Mouse (Mus musculus) embryo, embryonic 10.5 days (tissue): ENCODE data around the gene Olfr1395.
A peak's percentile ranks its signal among the peaks of the same experiment; 100 is the strongest.

ENCODE experiments used
- DNase-seq: peaks from one replicate; pipeline ENCODE4 v3.0.0-alpha.2; 2015; ENCODE audit warnings: low spot score

Olfr1395 gene

DNA sequence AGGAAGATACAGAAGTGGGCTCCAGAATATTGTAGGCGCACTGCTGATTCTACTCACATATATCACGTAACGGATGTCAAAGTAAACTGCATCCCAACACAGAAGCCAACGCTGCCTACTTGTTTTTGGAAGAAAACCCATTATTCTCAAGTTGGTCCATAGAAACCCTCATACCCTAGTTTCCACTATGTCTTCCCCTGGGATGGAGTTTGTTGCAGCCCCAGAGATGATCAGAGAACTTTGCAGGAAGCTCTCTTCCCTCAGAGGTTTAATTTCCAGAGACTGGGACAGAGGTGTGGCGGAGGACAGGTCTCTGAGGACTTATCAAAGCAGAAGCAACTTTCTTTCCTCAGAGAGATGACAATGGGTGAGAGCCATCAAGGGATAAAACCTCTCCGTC, at the start of gene Olfr1395:
Gene Olfr1395 (plus strand): TSS at position 301 of the 400 bp plus-strand sequence.
- DNase-seq, result no peak

GRCm38 (mm10) chr11:49092786-49093185, 49.3 kb upstream of the Olfr1395 start:
- DNase-seq, result no peak

GRCm38 (mm10) chr11:49093861-49094660, 48.0 kb upstream of the Olfr1395 start:
- DNase-seq, result no peak

DNA sequence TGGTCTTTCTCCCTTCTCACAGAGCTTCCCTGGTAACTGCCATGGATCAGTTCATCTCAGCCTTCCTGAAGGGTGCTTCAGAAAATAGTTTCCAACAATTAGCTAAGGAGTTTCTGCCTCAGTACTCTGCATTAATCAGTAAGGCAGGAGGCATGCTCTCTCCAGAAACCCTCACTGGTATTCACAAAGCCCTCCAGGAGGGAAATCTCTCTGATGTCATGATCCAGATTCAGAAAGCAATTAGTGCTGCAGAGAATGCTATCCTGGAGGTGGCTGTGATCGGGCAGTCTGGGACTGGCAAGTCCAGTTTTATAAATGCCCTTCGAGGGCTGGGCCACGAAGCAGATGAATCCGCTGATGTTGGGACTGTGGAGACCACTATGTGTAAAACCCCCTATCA, 46.7 kb upstream of the Olfr1395 start:
- DNase-seq, result no peak

GRCm38 (mm10) chr11:49100409-49100808, 41.7 kb upstream of the Olfr1395 start:
- no peak for DNase-seq

GRCm38 (mm10) chr11:49101500-49101899, 40.6 kb upstream of the Olfr1395 start:
- no peak for DNase-seq

GRCm38 (mm10) chr11:49103047-49103693, 38.9 kb upstream of the Olfr1395 start:
- DNase-seq, result peak; percentile 91

DNA sequence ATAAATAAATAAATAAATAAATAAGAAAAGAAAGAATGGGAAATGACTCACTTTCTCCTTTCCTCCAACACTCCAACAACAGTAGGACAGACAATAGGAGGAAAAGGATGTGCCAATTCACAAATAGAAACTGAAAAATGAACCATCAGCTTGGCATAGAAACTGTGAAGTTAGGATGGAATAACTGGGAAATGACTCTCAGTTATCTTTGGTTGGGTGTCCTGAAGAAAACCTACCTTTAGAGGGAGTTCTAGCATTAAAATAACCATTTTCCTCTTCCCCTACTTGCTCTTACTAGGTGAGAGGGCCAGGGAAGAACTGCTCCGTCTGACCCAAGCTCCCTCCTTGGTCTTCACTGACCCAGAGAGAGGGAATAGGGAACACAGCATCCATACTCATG, 36.3 kb upstream of the Olfr1395 start:
- no peak for DNase-seq

DNA sequence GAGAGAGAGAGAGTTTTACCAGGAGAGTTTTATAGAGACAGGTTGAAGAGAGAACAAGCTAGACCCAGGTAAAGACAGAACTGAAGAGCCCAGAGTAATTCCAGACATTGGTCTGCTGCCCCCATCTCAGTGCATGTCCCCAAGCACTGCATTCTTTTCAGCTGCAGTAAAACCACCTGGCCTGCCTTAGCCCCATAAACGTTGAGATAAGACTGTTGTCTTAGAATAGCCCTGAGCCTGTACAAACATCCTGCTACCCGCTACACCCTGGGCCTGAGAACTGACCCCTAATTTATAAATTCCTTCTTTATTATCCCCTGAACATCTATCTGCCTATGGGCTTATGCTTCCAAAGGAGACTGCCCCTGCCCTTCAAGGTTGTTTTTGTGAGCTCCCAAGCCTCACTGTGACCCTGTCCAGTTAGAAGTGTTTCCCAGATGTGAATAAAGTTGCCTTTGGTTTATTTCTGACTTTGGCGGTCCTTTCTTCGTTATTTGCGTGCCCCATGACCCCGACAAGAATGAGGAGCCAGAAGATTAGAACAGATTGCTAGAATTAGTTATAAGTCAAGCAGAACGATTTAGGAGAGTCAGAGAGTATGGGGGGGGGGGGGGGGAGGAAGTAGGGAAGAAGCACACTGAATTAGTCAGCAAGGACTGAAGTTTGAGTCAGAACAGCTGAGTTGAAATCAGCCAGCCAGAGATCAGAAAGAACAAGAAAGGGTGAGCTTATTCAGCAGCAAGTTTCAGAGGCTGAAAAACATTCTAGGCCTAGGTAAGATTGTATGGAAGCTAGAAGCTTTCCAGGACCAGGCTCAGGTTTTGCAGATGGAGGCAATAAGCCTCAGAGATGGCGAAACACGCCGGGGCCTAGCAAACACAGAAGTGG, 34.2 kb upstream of the Olfr1395 start:
- DNase-seq, result no peak

DNA sequence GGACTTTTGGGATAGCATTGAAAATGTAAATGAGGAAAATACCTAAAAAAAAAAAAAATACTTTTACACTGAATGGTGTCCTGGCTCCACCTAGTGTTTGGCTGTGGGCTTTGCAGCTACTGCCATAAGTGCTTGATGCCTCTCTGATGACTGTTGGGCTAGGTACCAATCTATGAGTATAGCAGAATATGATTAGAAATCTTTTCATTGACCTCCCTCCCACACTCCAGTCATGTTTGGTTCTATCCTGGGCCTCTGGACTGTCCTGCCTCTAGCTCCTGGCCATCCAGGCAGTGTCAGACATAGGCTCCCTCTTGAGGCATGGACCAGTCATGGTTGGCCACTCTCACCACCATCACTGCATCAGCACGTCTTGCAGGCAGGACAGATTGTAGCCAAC, 33.2 kb upstream of the Olfr1395 start:
- peak; percentile 61 for DNase-seq

DNA sequence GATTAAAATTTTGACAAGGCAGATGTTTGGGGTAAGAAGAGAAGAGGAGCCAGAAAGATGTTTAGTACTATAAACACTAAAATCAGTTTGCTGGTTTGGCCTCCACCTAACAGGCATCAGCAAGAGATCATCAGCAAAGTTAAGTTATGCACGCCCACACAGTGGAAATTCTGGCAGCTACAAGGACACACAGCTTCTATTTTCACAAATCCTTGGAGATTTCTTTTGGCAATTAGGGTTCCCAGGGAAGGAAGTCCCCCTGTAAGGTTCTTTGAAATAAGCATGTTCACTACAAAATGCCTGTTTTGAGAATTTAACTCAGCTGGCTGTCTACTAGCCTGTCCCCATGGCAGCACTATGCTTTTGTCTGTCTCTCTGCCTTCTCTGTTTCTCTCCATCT, 31.1 kb upstream of the Olfr1395 start:
- no peak for DNase-seq

- no peak for DNase-seq
Measured at GRCm38 (mm10) chr11:49112624-49113219, 29.4 kb upstream of the Olfr1395 start.

DNA sequence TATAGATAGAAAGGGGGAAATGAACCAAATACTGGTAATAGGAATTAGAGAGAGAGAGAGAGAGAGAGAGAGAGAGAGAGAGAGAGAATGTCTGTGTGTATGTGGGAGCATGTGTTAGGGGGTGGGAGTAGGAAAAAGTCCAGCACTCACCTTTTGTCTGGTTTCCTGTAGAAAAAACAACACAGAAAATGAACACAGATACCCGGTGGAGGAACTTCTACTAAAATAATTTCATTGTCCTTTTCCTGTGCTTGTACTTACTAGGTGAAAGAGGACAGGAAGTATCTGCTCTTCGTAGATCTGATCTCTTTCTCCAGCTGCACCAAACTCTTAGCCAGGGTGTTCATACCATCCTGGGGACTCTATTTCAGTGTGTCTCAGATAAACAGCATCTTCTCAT, 27.9 kb upstream of the Olfr1395 start:
- DNase-seq, result no peak

DNA sequence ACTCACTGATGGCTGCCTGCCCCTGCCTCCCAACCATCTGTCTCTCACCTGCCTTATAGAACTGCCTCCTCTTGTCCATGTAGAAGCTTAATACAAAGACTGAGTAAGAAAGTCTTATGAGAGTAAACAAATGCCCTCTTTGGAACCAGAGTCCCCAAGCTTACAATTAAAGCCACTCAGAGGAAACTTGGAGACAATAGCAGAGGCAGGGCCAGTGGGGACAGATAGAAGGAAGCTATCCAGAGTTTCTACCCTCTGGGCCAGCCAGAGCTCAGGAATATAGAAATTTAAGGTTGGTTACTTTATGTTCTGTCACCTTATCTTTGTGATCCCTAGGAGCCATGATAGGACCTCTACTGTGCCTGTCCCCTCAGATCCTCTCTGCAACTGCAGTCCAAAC, 27.3 kb upstream of the Olfr1395 start, which contains the start of gene Olfr1396:
Gene Olfr1396 (minus strand): TSS at position 101 of the 400 bp plus-strand sequence.
- no peak for DNase-seq

GRCm38 (mm10) chr11:49119635-49120034, 22.4 kb upstream of the Olfr1395 start:
- no peak for DNase-seq

- DNase-seq, result no peak
Measured at GRCm38 (mm10) chr11:49124169-49124568, 17.9 kb upstream of the Olfr1395 start.

GRCm38 (mm10) chr11:49154077-49154476, 12.0 kb downstream of the Olfr1395 start, which contains the start of gene Olfr1394:
Gene Olfr1394 (plus strand): TSS chr11:49154377.
- DNase-seq, result no peak

- DNase-seq, result no peak
Measured at GRCm38 (mm10) chr11:49156821-49157814, 15.0 kb downstream of the Olfr1395 start.

GRCm38 (mm10) chr11:49168839-49169611, 27.0 kb downstream of the Olfr1395 start:
- peak; percentile 41 for DNase-seq

DNA sequence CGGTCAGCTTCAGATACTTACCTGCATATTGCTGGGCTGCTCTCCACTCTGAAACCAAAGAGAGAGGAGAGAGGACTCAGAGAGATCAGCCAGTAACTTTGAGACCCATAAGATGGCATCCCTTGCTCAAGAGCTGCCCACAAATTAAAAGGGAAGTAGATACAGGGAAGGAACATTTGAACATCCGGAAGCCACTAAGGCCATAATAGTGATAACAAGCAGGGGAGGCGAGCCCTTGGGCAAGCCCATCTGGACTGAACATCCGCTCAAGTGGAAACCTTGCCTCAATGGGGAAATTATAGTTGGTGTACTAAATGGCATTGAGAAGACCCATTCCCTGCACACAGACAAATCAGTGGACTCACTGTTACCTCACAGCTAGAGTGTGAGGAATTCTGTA, 28.5 kb downstream of the Olfr1395 start:
- DNase-seq, result no peak
